Mouse (Mus musculus) MEL (cell line): ENCODE measurements around the gene Plagl2.

Experiments used
- CTCF ChIP-seq, 3 experiments: IDR thresholded peaks in 2 of 3; conservative IDR thresholded peaks in 1 of 3; 2 replicates each; pipeline ENCODE4 v1.5.1; 2011 to 2012; ENCODE audit warnings: low read length in 3 of 3, low read depth in 2 of 3, mild to moderate bottlenecking in 2 of 3, improper control_type of control experiment in 1 of 3, inconsistent platforms in 1 of 3, mixed read lengths in 1 of 3, moderate library complexity in 1 of 3; ENCODE audit not compliant: control insufficient read depth in 1 of 3, insufficient read depth in 1 of 3, poor library complexity in 1 of 3, severe bottlenecking in 1 of 3
- E2F4 ChIP-seq: IDR thresholded peaks from 2 replicates; pipeline ENCODE4 v1.6.1; 2011; ENCODE audit warnings: low read depth, low read length, improper control_type of control experiment, borderline replicate concordance
- ELF1 ChIP-seq: IDR thresholded peaks from 2 replicates; pipeline ENCODE4 v1.6.1; 2014; ENCODE audit warnings: low read depth, mild to moderate bottlenecking, inconsistent platforms, low read length, improper control_type of control experiment, moderate library complexity
- EP300 ChIP-seq, 2 experiments: IDR thresholded peaks; 2 replicates each; pipeline ENCODE4 v1.6.1; 2011; ENCODE audit warnings: improper control_type of control experiment in 2 of 2, low read length in 2 of 2, low read depth in 1 of 2, mild to moderate bottlenecking in 1 of 2
- HCFC1 ChIP-seq: IDR thresholded peaks from 2 replicates; pipeline ENCODE4 v1.6.1; 2012; ENCODE audit warnings: low read depth, mild to moderate bottlenecking, inconsistent platforms, low read length, improper control_type of control experiment, moderate library complexity
- MAZ ChIP-seq: IDR thresholded peaks from 2 replicates; pipeline ENCODE4 v1.6.1; 2012; ENCODE audit warnings: low read depth, mild to moderate bottlenecking, inconsistent platforms, low read length, improper control_type of control experiment
- MEF2A ChIP-seq: IDR thresholded peaks from 2 replicates; pipeline ENCODE4 v1.6.1; 2014; ENCODE audit warnings: low read depth, mild to moderate bottlenecking, inconsistent platforms, low read length, improper control_type of control experiment; ENCODE audit not compliant: poor library complexity, insufficient replicate concordance, severe bottlenecking; ENCODE audit errors: extremely low read depth
- POLR2A ChIP-seq, 2 experiments: IDR thresholded peaks; 2 replicates each; pipeline ENCODE4 v1.6.1; 2011 to 2012; ENCODE audit warnings: low read length in 2 of 2, mild to moderate bottlenecking in 2 of 2, control low read depth in 1 of 2, improper control_type of control experiment in 1 of 2, low read depth in 1 of 2, moderate library complexity in 1 of 2; ENCODE audit not compliant: control insufficient read depth in 1 of 2, insufficient read depth in 1 of 2, poor library complexity in 1 of 2
- RAD21 ChIP-seq: IDR thresholded peaks from 2 replicates; pipeline ENCODE4 v1.6.1; 2011; ENCODE audit warnings: mild to moderate bottlenecking, low read depth, low read length, improper control_type of control experiment
- SMC3 ChIP-seq: IDR thresholded peaks from 2 replicates; pipeline ENCODE4 v1.6.1; 2011; ENCODE audit warnings: low read depth, low read length, improper control_type of control experiment
- TBP ChIP-seq: IDR thresholded peaks from 2 replicates; pipeline ENCODE4 v1.8.0; 2011; ENCODE audit warnings: low read depth, low read length, improper control_type of control experiment
- ZMIZ1 ChIP-seq: IDR thresholded peaks from 2 replicates; pipeline ENCODE4 v1.6.1; 2012; ENCODE audit warnings: low read depth, mild to moderate bottlenecking, inconsistent platforms, low read length, improper control_type of control experiment, moderate library complexity

GRCm38 (mm10) chr2:153211451-153211850, 29.8 kb downstream of the Plagl2 start:
- TF ChIP-seq MAZ (no peak), EP300 (IDR thresholded peaks at IDR 0.05; ENCODE audit: low read depth in 1 of 2, low read length in 2 of 2) (no peak), CTCF (IDR thresholded peaks at IDR 0.05 in 2 of 3, conservative IDR thresholded peaks at IDR 0.05 in 1 of 3; ENCODE audit: control insufficient read depth in 1 of 3, insufficient read depth in 1 of 3, low read depth in 2 of 3, low read length in 3 of 3, poor library complexity in 1 of 3, severe bottlenecking in 1 of 3) (no peak), ZMIZ1 (no peak), ELF1 (no peak), E2F4 (no peak), MEF2A (no peak), POLR2A (IDR thresholded peaks at IDR 0.05; ENCODE audit: control insufficient read depth in 1 of 2, insufficient read depth in 1 of 2, low read depth in 1 of 2, low read length in 2 of 2, poor library complexity in 1 of 2) (no peak), TBP (no peak), RAD21 (no peak), SMC3 (no peak), HCFC1 (no peak)
